Mouse (Mus musculus) ES-E14 (cell line): Measurements from ENCODE around the gene Rcbtb2.

Experiments used
- HCFC1 ChIP-seq: IDR thresholded peaks from 2 replicates; pipeline ENCODE4 v1.6.1; 2012; ENCODE audit warnings: low read length, inconsistent platforms, borderline replicate concordance; ENCODE audit not compliant: insufficient read depth
- MAFK ChIP-seq: IDR thresholded peaks from 2 replicates; pipeline ENCODE4 v1.6.1; 2014; ENCODE audit warnings: mild to moderate bottlenecking, low read depth, low read length, inconsistent platforms; ENCODE audit not compliant: insufficient read depth
- ZC3H11A ChIP-seq: IDR thresholded peaks from 2 replicates; pipeline ENCODE4 v1.6.1; 2012; ENCODE audit warnings: low read depth, mild to moderate bottlenecking, inconsistent platforms, low read length, borderline replicate concordance

GRCm38 (mm10) chr14:73253453-73254251, 130.8 kb downstream of the Rcbtb2 start:
- TF ChIP-seq MAFK (no peak), HCFC1 (no peak), ZC3H11A (no peak)
